Mouse (Mus musculus) adrenal gland, postnatal 14 days (tissue): ENCODE data around the gene Gm20532. TPM values are rescaled to one million over a fixed set of nuclear protein-coding genes. Genes with fewer than 3 reads are reported as not detected.

Experiments
- DNase-seq: peaks from one replicate; pipeline ENCODE4 v3.0.0; 2021; ENCODE audit warnings: mixed read lengths
- total RNA-seq: library from RNA; stranded (reverse); gene quantifications from 2 replicates; pipeline ENCODE4 v1.2.3, GENCODE M21; 2021

The Gm20532 gene
- total RNA-seq, 1 experiment from 2014 or later = not detected

DNA sequence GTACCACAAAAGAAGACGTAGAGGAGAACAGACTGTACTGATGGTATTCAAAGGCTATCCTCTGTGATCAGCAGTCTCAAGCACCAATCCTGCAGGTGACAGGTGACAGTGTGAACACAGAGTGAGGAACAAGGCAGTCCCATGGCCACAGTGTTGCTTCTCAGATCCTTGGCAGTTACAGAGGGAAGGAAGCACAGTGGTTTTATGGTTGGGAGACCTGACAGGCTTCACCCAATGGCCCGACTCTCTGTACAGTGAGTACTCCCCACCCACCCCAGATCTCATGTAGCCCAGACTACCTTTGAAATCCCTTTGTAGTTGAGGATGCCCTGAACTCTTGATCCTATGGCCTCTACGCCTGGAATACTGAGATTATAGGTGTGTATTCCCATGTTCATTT, 39.0 kb downstream of the Gm20532 start:
- DNase-seq = no peak

DNA sequence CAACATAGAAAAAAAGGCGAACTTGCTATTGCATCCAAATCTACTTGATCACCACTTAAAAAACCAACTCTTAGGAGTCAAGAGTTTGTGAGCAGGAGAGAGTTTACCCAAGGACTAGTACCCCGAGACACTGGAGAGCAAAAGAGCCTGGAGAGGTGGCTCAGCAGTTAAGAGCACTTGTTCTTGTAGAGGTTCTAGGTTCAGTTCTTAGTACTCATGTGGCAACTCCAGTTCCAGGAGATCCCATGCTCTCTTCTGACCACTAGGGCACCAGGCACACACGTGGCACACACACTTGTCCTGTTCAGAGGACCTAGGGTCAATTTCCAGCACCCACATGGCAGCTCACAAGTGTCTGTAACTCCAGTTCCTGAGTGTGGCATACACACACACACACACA, 39.6 kb downstream of the Gm20532 start:
- DNase-seq = no peak

DNA sequence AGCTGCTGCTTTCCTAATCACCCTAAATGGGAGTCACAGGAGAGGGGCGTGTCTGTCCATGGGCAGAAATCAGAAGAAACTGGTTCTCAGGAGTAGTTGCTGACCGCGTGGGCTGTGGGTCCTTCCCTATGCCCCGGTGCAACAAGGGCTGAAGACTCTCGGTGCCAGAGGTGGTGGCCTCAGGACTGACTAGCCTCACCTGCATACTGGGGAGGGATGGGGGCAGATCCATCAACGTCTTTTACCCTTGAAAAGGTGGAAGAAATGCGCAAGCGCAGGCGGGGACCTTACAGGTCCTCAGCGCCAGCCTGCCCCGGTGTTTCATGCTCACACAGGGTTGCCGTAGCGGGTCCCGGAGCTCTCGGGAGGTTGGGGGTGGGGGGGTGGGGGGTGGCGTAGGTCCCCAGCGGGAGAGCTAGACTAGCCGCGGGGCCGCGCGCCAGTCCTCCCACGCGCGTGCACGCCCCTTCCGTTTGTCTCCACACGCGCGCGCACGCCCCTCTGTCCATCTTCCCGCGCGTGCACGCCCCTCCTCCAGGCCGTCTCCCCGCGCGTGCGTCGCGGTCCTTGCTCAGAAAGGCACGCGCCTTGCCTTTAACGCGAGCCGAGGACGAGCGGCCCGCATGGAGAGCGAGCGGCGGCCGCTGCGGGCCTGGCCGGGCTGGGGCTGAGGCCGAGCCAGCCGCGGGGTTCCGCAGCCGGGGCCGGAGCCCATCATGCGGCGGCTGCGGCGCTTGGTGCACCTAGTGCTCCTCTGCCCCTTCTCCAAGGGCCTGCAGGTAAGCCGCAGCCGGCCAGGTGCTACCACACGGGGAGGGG, 41.7 kb downstream of the Gm20532 start, which contains the start of gene Fam69b:
Gene Fam69b (plus strand): TSS at position 537 of the 819 bp plus-strand sequence.
- DNase-seq = peak; percentile 88

DNA sequence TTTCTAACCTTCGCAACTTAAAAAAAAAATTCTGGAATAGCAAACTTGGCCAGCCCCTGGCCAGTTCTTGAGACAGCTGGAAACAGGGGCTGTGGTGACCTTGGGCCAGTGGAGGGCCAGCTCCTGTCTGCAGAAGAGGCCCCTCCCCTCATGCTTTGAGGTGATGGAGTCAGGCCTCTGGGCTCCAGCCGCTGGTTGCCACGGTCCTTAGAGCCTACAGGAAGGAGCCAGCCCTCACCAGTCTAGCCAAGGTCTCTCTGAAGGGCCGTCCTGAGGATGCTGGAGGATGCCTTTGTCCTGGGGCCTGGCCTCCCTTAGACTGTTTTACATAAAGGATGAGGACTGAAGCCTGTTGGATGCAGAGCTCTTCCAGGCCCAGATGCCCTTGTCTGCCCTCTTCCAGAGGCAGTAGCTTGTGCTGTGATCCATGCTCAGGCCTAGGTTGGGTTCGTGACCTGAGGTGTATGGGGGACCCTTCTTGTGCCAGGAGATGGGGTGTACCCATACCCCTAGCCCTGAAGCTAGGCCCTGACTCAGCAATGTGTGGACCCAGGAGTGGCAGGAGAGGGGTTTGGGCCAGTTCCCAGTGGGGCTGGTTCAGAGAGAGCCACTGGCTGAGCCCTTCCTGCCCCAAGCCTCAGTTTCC, 42.5 kb downstream of the Gm20532 start:
- DNase-seq = no peak

DNA sequence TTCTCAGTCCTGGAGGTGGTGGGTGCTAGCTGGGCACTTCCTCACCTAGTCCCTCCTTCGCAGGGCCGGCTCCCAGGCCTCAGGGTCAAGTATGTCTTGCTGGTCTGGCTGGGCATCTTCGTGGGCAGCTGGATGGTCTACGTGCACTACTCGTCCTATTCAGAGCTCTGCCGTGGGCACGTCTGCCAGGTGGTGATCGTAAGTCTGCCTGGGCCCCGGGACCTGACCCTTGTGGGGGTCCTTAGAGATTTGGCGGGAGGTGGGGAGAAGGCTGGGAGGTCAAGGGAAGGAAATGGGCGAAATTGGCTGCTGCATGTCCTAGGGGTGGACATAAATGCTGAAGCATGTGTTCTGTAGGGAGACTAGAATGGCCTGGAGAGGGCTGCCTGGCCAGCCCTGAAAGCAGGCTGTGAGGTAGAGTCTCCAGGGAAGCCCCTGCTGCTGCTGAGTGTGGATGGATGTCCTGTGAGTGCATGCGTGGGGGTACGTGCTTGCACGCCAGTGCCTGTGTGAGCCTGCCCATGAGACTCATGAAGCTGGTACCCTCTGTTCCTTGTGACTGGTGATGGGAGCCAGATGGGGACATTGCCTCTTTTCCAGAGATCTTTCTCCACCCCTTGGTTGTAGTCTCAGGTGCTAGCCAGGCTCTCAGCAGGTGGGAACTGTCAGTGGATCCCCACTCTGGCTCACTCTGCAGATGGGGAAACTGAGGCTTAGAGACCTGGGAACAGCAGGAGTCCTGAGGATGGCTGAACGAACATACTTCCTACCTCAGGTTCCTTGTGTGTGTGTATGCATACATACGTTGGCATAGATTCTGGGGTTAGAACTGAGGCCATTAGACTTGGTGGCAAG, 46.3 kb downstream of the Gm20532 start:
- DNase-seq = no peak

DNA sequence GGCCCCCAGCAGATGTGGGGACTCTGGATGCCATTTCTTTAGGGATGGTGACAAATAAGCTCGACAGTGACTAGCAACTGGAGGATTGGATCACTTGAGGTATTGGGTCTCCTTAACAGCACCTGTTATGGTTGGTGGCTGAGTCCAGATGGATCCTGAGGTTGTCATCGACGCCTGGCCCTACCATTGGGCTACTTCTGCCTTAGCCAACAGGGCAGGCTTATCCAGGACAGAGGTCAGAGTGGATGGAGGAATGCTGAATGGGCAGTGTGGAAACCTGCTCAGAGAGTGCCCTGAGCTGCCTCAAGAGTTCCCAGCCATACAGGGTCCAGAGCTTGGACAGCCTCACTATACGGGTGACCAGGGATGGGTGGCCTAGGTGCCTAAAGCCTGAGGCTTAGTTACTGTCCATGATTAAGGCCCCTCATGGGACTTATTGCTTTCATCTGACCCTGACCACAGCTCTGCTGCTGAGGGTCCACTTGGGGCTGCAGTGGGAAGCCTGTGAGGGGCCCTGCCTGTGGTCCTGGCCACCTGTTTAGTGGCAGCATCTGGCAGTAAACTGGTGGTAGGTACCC, 47.6 kb downstream of the Gm20532 start:
- no peak for DNase-seq

DNA sequence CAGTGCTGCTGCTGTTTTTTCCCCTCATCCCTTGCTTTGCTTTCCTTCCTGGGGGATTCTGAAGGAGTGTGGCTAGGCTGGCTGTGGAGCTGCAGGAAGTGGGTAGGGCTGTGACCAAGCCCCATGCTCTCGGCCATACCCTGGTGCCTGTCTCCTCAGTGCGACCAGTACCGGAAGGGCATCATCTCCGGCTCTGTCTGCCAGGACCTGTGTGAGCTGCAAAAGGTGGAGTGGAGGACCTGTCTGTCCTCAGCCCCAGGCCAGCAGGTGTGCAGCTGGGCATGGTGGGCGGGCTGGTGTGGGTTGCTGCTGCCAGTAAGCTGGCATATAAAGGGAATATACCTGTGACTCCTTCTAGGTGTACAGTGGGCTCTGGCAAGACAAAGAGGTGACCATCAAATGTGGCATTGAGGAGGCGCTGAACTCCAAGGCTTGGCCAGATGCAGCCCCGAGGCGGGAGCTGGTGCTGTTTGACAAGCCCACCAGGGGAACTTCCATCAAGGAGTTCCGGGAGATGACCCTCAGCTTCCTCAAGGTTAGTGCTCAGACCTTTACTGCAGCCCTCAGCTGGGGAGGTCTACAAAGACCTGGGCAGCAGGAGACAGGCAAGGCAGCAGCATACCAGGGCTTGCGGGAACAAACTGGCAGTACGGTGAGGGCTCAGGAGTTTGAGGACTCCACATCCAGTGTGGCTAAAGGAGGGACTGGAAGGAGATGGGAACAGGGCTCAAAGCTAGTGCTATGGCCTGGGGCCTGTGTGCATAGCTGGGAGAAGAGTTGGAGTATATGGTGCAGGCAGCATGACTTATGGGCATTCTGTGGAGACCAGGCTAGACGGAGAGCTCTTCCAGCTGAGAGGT, 48.4 kb downstream of the Gm20532 start:
- DNase-seq = peak; percentile 43

DNA sequence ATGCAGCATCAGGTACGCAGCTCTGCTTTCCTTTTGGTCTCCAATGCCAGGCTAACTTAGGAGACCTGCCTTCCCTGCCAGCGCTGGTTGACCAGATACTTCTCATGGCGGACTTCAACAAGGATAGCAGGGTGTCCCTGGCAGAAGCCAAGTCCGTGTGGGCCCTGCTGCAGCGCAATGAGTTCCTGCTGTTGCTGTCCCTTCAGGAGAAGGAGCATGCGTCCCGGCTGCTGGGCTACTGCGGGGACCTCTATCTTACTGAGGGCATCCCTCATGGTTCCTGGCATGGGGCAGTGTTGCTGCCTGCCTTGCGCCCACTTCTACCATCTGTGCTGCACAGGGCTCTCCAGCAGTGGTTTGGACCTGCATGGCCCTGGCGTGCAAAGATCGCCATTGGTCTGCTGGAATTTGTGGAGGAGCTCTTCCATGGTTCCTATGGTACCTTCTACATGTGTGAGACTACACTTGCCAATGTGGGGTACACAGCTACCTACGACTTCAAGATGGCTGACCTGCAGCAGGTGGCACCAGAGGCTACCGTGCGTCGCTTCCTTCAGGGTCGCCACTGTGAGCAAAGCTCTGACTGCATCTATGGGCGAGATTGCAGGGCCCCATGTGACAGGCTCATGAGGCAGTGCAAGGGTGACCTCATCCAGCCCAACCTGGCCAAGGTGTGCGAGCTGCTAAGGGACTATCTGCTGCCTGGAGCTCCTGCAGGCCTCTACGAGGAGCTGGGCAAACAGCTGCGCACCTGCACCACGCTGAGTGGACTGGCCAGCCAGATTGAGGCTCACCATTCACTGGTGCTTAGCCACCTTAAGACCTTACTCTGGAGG, 49.3 kb downstream of the Gm20532 start:
- no peak for DNase-seq

DNA sequence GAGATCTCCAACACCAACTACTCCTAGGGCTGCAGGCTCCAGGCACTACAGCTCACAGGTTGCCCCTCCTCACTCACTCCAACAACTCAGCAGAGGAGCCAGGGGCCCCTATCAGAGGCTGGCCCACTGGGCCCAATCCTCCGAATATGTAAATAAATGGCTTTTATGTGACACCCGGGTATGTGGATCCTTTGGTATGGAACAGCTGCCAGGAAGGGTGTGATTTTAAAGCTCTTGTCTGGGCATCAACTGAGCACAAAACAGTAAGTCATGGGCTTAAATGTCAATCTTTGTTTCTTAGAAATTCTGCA, 49.8 kb downstream of the Gm20532 start:
- DNase-seq = no peak

DNA sequence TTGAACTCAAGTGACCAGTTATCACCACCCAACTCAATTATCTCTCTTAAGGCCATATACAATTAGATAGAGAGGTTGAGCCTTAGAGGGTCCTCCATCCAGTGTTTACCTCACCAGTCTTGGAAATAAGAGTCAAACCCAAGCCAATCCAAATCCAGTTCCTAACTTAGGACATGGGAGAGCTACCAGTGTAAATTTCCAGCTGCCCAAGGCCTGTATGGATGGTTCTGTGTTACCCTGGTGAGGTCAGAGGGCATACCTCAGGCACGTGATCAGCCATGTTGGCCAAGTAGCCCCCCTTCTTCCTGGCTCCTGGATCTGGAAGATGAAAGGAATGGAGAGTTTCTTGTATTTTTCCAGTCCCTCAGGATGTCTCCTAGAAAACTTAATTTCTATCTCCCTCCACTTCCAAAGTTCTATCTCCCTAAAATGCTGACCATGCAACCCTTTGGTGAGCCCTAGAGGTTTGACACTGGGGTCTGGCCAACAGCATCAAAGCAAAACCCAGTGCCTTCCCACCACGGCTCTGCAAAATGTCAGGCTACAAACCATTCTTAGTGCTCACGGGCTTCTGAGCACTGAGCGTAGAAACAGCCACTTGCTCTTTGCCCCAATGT, 51.0 kb downstream of the Gm20532 start:
- no peak for DNase-seq

DNA sequence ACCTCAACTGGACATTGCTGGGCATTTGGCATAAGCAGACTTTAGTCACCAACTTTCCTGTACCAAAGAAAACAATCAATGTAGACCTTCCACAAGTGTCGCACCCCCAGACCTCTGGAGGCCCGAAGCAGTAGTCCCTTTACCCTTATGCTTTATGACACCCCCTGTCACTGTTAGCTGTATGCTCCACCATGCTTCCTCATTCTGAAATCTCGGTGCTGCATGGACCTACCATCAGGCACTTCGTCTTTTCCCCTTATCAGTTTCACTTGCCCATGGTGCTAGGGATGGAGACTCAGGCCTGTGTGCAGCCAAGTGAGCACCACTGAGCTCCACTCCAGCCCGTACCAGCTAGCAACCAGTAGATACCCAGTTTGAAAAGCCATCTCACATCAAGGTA, 51.6 kb downstream of the Gm20532 start:
- DNase-seq = no peak

DNA sequence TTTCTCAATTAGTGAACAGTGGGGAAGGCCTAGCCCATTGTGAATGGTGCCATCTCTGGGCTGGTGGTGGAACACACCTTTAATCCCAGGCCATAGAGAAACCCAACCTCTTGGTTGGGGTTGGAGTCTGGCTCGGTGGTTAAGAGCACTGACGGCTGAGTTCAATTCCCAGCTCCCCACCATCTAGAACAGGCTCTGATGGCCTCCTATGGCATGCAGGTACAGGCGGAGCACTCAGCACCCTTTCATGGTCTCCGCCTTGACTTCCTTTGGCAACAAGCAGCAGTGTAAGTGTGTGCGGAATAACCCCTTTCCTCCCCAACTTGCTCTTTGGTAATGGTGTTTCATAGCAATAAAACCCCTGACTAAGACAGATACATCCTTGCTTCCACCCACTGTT, 52.1 kb downstream of the Gm20532 start:
- peak; percentile 21 for DNase-seq

DNA sequence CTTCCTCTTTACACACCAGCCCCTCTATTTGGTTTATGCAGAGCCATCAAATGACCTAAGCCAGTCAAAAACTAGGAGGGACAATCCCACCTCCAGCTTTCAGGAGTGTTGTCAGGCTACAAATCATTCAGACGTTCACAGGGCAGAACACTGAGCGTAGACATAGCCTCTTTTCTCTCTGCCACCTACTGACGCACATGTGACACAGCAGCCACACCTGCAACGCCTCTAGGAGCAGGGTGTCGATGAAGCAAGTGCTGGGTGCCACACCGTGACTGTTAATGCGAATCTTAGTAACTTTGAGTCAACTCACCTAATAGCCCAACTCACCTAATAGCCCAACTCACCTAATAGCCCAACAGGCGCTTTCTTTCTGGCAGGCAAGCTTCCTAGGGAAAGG, 52.6 kb downstream of the Gm20532 start:
- DNase-seq = peak; percentile 60

DNA sequence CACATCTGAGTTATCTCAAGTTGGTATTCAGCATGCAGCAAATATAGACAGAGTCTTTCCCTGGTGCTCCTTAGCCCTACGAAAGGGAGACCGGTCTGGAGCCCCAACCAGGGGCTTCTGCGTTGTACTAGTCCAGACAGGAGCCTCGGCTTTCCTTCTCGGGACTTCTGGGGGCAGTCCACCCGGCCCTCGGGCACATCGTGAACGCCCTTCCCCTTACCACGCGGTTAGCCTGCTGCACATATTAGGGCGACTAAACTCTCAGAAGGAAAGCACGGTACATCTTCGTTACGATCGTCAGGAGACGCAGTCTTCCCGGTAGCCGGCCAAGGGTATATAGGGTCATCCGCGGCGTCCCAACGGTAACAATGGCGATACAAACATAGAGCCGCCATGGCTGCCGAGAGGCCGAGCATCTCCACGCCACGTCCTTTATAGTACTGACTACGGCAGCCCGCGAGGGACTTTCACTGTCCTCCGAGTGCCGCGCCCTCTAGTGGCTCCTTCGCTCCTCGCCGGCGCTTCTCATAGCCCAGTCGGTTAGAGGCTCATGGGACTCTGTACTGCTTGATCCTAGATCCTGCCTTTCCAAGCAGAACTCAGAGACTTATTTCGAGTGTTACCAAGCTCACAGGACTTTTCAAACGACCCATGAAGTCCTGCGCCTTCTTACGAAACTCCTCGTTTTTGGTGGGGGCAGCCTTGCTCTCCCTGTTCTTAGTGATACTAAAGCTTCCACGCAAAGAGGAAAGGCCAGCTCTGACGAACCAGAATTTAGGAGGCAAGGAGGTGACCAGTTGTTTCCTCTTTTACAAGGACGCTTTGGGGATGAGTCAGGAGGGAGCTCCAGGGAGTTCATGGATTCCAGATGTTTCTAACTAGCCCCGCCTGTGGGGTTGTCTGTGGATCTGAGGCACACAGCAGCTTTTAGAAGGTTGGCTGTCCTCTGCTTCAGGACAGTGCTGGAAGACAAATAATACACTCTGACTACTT, 53.7 kb downstream of the Gm20532 start:
- DNase-seq = peak; percentile 98

DNA sequence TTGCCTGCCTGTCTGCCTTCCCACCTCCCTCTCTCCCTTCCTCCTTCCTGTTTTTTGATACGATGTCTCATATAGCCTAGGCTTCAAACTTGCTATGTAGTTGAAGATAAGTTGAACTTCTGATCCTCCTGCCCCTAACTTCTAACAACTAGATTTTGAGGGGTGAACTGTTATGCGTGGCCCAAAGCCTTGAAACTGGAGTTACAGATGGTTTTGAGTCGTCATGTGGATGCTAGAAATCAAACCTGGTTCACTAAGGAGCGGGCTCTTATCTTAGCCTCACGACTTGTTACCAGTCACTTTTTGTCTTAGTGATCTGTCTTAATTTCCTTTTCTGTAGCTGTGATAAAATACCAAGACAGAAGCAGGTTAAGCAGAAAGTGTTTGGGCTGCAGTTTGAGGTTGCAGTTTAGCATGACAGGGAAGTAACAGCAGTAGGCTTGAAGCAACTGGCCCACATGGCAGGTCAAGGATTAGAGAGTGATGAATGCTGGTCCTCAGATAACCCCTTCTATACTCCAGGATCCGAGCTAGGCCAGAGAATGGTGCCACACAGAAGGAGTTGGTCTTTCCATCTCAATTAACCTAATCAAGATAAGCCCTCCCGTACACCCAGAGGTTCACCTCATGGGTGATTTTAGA, 54.7 kb downstream of the Gm20532 start:
- peak; percentile 31 for DNase-seq

DNA sequence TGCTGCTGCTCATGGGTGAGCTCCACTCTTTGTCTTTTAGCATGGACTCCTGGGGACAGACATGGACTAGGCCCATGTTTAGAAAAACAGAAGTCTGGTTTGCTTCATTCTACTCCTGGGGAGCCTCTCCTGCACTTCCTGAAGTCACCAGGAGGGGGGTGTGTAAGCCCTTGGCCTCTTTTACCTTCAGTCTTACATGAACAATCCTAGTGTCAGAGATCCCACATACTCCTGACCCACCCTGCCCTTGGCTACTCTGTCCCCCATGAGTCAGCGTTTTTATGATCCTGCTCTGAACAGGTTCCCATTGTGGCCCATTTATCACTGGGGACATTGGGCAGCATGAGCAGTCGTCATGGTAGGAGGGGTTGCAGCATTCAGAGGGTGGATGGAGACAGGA, 57.5 kb downstream of the Gm20532 start:
- peak; percentile 75 for DNase-seq

DNA sequence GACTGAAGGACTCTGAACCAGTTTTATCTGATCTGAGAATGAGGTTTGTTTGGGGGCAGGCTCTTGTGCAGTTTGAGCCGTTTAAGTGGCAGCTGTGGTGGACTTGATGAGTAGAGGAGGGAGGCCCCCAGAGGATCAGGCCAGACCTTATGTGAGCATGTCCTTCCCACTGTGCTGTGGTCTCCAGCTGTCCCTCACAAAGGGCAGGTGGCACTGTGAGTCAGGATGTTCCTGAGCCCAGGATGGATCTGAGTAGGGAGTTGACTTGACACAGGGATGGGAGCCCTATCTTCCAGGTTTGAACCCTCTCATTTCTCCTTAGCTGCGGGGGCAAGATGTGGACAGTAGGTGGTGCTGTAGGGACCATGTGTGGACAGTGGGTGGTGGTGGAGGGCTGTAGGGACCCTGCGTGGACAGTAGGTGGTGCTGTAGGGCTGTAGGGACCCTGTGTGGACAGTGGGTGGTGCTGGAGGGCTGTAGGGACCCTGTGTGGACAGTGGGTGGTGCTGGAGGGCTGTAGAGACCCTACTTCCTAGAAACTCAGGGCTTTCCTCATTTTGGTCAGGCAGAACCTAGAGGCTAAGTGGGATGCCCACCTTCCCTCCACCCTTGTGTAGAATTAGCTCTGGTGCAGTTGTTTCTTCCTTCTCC, 60.3 kb downstream of the Gm20532 start:
- DNase-seq = peak; percentile 87

DNA sequence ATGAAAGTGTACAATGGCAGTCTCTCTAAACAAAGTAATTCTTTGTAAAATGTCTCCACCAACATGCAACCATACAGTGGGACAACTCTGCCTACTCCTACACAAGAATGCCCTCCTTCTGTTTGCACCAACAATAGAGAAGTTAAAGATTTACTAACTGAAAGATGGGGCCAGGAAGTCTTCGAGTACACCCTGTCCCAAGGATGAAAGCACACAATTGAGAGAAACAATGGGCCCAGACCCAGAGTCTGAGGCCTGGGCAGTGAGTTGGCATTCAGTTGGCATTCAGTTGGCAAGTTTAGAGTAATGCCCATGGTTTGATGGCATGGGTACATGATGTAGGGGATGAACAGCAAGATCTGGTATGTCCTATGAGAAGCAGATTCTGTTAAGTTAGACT, 68.2 kb downstream of the Gm20532 start:
- DNase-seq = no peak
